Mouse (Mus musculus): ENCODE results near the gene Adrm1.

GRCm38 (mm10) chr2:180215951-180216350 lies 44.7 kb downstream of the Adrm1 start:
- TF ChIP-seq POLR2A (IDR thresholded peaks at IDR 0.05; ENCODE audit: borderline replicate concordance, control insufficient read depth, low read depth, low read length) (no peak), CTCF (IDR thresholded peaks at IDR 0.05; ENCODE audit: control insufficient read depth, insufficient read depth, low read length) (no peak)
